Mouse (Mus musculus) right cerebral cortex, adult 18-20 months (tissue): ENCODE measurements around the gene Omg.

ENCODE experiments used
- DNase-seq: peaks from one replicate; pipeline ENCODE4 v3.0.0; 2022; ENCODE audit warnings: mixed read lengths

The Omg gene

DNA sequence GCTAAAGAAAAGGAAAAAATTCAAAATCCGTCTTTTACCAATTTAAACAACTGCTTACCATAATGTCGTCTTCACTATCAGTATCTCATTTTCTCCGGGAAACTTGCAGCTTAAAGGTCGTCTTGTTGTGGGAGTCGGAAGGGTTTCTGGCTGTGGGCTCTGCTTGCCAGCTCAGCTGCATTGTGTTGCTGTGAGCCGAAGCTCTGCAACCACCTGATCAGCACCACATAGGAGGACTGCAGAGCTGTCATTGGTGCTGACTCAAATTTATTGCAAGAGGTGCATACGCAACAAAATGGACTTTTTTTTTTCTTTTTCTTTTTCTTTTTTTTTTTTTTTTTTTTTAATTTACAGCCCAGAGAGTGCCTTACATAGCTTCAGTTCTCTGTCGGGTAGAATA lies at the start of gene Omg:
Omg (minus strand) TSS at position 240 of the 400 bp plus-strand sequence.
- DNase-seq = peak; percentile 81

DNA sequence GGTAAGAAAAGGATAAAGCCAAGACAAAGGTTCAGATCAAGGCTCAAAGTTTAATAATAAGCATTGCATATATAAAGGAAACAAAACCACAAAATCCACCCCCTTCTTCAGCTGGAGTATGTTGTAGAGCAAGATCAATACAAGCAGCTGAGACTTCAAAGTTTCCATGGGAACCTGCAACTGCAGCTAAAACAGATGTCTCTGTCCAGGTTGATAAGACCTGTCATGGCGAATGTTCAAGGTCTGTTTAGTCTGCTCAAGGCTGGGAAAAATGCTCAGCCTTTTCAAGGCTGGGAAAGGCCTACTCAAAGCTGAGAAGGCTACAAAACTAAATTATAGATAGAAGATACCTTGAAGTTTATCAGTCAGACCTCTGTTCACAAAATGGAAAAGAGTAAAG lies 48.7 kb upstream of the Omg start:
- no peak for DNase-seq

GRCm38 (mm10) chr11:79536293-79536692 lies 32.4 kb upstream of the Omg start:
- DNase-seq = no peak

DNA sequence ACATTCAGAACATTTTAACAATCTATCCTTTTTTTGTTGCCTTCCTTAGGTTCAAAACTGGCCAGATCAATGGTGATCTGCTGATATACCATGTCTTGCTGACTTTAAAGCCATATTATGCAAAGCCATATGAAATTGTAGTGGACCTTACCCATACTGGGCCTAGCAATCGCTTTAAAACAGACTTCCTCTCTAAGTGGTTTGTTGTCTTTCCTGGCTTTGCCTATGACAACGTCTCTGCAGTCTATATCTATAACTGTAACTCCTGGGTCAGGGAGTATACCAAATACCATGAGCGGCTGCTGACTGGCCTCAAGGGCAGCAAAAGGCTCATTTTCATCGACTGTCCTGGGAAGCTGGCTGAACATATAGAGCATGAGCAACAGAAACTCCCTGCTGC lies 31.7 kb upstream of the Omg start:
- no peak for DNase-seq

DNA sequence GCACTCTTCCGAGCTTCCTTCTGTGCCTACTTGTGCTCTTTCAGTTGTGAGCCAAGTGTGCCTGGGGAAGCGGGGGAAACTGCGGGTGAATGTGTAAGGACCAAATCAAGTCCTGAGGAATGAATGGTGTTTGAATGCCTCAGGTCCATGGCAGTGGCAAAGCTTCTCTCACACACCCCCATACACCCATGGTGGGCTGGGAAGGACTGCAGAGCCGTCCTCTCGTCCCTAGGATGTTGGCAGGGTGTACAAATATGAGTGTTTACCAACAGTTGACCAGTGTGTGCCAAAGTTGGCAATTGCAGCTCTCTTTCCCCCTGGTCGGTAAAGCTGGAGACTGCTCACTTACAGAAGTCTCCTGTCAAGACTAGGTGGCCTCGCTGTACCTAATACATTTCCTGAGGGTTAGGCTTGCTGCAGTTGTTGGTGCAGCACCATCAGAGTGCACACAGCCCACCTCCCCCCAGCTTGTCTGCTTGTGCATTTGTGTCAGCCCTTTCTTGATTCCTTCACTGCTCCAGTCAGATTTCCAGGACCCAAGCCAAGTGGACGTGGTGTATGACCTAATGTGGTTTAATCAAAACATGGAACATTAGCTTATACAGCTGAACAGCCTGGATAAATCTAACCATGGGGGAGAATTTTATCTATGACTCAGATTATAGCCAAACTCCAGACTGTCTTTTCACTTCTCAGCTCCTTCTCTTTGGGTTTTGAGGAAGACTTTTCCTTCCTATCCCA lies 30.2 kb upstream of the Omg start:
- DNase-seq = no peak

GRCm38 (mm10) chr11:79533311-79533710 lies 29.4 kb upstream of the Omg start:
- DNase-seq = no peak

- DNase-seq = no peak
Measured at GRCm38 (mm10) chr11:79531485-79531884, 27.6 kb upstream of the Omg start.

GRCm38 (mm10) chr11:79530774-79531173 lies 26.9 kb upstream of the Omg start:
- DNase-seq = no peak

- peak; percentile 50 for DNase-seq
Measured at GRCm38 (mm10) chr11:79530333-79530761, 26.5 kb upstream of the Omg start, which contains the start of the genes Evi2 and Evi2a. Evi2 (minus strand) TSS chr11:79530589. Evi2a (minus strand) TSS chr11:79530609.

DNA sequence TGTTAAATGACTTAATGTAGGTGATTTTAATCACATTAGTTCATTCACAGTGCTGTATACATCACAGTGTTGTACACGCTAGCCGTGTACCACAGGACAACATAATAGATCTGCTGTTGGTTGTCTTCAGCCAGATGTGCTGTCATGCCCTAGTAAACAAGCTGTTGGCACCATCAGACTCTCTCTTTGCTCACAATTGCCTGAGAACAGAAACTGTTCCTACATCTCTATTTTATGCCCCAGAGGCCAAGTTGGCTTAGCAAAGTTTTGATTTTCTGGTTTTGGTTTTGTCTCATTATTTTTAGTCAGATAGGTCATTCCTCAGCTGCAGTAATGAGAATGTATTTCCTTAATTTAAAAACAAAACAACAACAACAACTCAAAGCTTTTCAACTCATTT lies 25.9 kb upstream of the Omg start:
- no peak for DNase-seq

DNA sequence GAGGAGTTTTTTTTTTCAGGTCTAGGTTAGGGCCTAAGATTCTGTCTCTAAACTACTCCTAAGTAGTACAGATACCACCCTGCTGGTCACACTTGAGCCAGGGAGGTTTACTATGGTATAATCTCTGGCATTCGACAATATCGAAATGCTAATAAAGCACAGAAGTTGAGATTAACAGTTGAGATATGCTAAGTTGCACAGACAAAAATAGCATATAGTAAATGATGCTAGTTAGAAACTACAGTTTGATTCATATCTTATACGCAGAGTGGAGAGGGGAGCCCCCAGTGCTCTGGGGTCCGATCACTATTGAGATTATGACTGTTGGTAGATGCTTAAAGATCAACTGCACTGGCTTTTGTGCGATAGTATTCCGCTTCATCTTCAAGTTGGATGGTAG lies 25.3 kb upstream of the Omg start:
- DNase-seq = no peak

DNA sequence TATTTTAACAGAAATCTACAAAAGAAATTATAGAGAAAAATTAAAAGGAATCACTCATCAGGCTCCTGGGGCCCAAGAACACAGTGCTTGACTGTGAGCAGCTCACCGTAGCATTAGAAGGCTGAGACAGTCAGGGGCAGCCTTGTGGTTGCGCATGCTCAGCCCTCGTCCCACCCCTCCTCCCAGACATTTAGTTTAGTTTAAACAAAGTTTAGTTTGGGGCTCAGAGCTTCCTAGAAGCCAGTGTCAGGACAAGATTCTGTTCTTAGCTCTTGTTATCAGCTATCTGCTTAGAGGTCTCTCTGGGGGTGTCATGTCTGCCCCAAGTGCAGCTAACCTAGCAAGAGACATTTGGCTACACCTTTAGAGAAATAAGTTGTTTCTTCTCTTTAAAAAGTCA lies 24.7 kb upstream of the Omg start:
- DNase-seq = no peak

DNA sequence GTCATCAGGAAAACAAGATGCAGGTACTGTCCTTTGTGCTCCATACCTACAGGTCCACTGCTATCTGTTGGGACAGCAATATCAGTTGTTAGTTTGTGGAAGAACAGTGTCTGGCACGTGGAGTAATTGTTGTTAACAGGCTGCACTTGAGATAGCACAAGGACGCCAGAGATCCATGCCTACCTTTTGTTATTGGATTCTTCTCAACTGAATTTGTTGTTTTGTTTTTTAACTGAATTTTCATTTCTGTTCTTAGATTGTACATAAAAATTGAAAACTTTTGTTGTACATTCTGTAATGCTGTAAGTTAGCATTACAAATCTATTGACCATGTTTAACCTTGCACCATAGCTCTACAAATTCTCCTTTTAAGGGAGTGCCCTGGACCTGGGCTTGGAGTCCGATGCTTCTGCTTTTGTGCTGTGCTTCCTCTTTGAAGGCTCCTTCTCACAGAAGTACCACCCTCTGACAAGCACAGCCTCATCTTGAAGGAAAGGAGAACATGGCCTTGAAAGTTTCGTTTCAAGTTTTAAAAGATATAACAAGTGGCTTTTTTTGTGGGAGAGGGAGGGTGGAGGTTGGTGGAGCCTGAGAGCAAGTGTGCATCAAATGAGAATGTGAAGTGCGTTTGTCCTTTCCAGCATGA lies 24.0 kb upstream of the Omg start:
- DNase-seq = no peak

- no peak for DNase-seq
Measured at GRCm38 (mm10) chr11:79527015-79527738, 23.3 kb upstream of the Omg start.

- no peak for DNase-seq
Measured at GRCm38 (mm10) chr11:79526549-79526948, 22.7 kb upstream of the Omg start.

DNA sequence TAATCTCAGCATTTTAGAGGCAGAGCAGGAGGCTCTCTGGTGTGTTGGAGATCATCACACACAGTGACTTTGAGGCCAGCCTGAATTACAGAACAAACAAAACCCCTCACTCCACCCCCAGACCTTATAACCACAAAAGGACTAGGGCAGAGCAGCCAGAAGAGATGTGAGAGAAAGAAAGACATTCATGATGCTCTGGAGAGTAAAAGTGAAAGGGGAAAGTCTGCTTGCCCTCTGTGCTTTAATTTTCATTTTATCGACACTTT lies 20.4 kb upstream of the Omg start:
- no peak for DNase-seq

GRCm38 (mm10) chr11:79523560-79524309 lies 19.9 kb upstream of the Omg start, which contains the start of gene Evi2b:
Evi2b (minus strand) TSS chr11:79523762.
- DNase-seq = no peak

DNA sequence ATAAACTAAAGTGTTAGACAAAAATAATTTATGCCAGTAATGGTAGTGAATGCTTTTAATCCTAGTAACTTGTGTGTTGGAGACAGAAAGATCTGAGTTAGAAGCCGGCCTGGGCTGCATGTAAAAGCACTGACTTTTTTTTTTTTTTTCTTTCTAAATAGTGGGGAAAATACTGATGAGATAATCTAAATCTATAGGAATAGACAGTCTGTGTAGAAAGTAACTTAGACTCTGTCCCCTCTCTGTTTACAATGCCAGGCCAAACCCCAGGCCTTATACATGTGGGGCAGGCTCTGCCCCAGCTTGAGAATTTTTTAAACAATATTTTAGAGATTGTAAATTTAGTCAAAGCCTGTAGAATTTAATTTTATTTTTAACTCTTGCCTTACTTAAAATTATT lies 19.1 kb upstream of the Omg start:
- DNase-seq = no peak

- DNase-seq = no peak
Measured at GRCm38 (mm10) chr11:79521930-79522329, 18.0 kb upstream of the Omg start.

DNA sequence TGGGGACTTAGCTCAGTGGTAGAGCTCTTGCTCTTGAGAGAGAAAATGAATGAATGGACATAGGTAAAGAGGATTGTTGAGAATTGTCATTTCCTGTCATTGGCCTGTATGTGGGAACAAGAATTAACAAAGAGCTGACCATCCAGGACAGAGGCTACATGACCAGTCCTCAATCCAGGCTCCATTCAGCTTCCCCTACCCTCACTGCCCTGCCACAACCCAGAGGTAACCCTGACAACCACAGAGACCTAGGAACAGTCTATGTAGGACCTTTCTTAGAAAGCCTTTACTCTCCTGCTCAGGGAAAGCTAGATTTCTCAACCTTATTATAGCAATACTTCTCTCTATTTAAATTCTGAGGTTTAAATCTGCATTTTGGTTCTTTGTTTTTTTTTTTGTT lies 16.9 kb upstream of the Omg start:
- DNase-seq = no peak

- DNase-seq = peak; percentile 48
Measured at GRCm38 (mm10) chr11:79519878-79520291, 16.0 kb upstream of the Omg start.

DNA sequence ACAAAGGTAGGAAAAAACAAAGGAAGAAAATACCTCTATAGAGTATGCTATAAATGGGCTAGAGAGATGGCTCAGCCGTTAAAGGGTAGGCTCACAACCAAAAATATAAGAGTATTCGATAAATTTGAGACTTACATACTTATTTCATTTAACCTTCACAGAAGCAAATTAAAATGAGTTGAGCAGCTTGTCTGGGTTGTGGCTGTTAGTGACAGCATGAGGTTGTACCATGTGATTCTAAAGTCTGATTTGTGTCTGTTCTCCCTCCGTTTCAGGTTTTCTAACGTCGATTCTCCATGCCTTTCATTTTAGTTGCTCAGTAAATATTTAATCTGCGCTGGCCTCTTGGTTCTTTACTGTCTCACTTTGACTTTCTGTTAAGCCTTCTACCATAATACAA lies 15.4 kb upstream of the Omg start:
- DNase-seq = no peak

DNA sequence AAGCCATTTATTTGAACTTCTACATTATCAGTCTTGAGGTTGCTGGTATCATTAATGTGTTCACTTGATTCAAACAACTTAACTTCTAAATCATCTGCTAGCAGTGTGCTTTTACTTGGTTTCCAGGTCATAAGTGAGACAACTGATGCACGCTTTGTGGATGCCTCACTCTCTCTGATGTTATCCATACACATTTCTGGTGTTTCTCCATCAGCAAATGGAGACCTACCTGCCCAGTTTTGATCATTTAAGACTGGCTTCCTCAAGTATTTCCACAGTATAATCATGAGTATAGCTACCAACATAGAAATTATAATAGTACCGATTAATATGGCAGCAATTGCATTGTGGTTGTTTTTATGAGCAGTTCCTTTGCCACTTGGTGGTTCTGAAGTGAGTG lies 11.9 kb upstream of the Omg start:
- no peak for DNase-seq
